Mouse (Mus musculus): Measurements from ENCODE around the gene Knstrn.

- TF ChIP-seq CTCF (conservative IDR thresholded peaks at IDR 0.05 in 1 of 2, IDR thresholded peaks at IDR 0.05 in 1 of 2; ENCODE audit: low read depth in 2 of 2, low read length in 2 of 2) = no peak
- TF ChIP-seq ZNF384 (IDR thresholded peaks at IDR 0.05; ENCODE audit: low read depth, low read length) = no peak
- no peak for TF ChIP-seq RAD21 (IDR thresholded peaks at IDR 0.05; ENCODE audit: low read depth, low read length)
- TF ChIP-seq POLR2A (IDR thresholded peaks at IDR 0.05; ENCODE audit: low read depth, low read length) = no peak
- no peak for TF ChIP-seq HCFC1 (IDR thresholded peaks at IDR 0.05; ENCODE audit: low read depth, low read length)
- TF ChIP-seq IRF4 (IDR thresholded peaks at IDR 0.05; ENCODE audit: low read depth, low read length) = no peak
- TF ChIP-seq GABPA (IDR thresholded peaks at IDR 0.05; ENCODE audit: insufficient replicate concordance, low read depth, low read length) = no peak
These were observed 28.0 kb downstream of the Knstrn start for GRCm38 (mm10) chr2:118841774-118842173.

Measured in CH12.LX (cell line).